Mouse (Mus musculus) liver, adult 2 months (tissue): ENCODE measurements at regions not wholly inside any gene's neighbourhood (a gene's known extent, or its start where the extent isn't known, plus 50 kb on each side); places are given as distances from the start of the nearest gene placed in this dataset.

Experiments
- CTCF ChIP-seq: fragments of 200-500 bp; IDR thresholded peaks from 2 replicates; pipeline ENCODE4 v1.5.1; 2011; ENCODE audit warnings: low read depth, low read length, control low read depth
- POLR2A ChIP-seq: fragments of 200-500 bp; IDR thresholded peaks from 2 replicates; pipeline ENCODE4 v1.6.1; 2011; ENCODE audit warnings: low read length, control low read depth; ENCODE audit not compliant: insufficient read depth; ENCODE audit errors: extremely low read depth

GRCm38 (mm10) chr1:190562865-190563457 is 348.6 kb downstream of the Rps6kc1 start:
- no peak for TF ChIP-seq POLR2A
- TF ChIP-seq CTCF: no peak
